Mouse (Mus musculus) heart, adult 8-10 months (tissue): ENCODE data around the gene Cstb. TPM values are rescaled to one million over a fixed set of nuclear protein-coding genes. Genes with fewer than 3 reads are reported as not detected.
"Not testable (repeated sequence)": the region's sequence is repeated elsewhere in the genome, so short reads cannot be mapped to it uniquely, and the experiment has no call there.

Experiments
- DNase-seq: peaks from one replicate; pipeline ENCODE4 v3.0.0; 2022; ENCODE audit warnings: low spot score
- total RNA-seq, 4 experiments: library from RNA; stranded (reverse); gene quantifications; 2 replicates each; pipeline ENCODE4 v1.2.4; 2022

Gene Cstb
- total RNA-seq, 4 experiments from 2014 or later: 16.4 to 26.2 (median 24.4) TPM

GRCm38 (mm10) chr10:78414936-78415335 lies 10.5 kb upstream of the Cstb start:
- DNase-seq: not testable (repeated sequence)

DNA sequence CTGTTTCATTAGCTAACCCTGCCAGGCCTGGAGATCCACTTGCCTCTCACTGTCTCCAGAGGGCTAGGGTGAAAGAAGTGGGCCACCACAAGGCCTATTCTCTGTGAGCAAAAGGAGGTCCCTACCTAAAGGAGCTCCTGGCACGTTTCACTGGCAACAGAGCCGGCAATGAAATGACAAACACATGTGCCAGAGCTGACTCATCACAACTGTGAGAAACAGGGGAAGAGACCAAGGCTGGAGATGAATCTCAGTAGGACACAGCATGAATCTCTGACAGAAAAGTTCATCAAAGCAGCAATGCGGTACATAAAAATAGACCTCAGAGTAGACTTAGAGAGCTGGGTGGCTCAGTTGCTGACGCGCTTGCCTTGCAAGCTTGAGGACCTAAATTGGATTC lies 7.6 kb upstream of the Cstb start:
- DNase-seq: no peak

- no peak for DNase-seq
These were observed 6.7 kb upstream of the Cstb start for GRCm38 (mm10) chr10:78418791-78419190.

DNA sequence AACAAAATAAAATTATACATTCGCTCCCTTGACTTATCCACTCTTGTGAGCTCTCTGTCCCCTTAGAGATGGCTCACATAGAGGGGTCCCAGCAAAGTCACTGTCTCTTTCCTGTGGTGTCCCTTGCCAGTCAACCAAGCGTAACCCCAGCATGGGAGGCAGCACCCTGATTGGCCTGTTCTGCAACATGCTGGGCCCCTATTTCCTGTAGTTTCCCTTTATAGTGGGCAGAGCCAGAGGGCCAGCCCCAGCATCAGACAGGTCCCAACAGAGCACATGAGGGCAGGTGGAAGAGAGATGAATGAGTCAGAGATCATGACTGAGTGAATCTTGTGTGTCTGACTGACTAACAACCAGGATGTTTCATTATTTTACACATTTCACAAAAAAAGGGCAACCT lies 4.5 kb upstream of the Cstb start:
- DNase-seq: no peak

DNA sequence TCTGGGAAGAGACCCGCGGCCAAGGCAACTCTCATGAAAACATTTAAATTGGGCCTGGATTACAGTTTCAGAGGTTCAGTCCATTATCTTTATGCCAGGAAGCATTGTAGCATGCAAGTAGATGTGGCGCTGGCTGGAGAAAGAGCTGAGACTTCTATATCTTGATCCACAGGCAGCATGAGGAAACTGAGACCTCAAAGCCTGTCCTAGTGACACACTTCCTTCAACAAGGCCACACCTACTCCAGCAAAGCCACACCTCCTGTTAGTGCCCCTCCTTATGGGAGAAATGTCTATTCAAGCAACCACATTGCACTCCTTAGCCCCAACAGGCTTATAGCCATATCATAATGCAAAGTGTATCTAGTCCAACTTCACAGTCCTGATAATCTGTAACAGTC lies 2.9 kb upstream of the Cstb start:
- no peak for DNase-seq

DNA sequence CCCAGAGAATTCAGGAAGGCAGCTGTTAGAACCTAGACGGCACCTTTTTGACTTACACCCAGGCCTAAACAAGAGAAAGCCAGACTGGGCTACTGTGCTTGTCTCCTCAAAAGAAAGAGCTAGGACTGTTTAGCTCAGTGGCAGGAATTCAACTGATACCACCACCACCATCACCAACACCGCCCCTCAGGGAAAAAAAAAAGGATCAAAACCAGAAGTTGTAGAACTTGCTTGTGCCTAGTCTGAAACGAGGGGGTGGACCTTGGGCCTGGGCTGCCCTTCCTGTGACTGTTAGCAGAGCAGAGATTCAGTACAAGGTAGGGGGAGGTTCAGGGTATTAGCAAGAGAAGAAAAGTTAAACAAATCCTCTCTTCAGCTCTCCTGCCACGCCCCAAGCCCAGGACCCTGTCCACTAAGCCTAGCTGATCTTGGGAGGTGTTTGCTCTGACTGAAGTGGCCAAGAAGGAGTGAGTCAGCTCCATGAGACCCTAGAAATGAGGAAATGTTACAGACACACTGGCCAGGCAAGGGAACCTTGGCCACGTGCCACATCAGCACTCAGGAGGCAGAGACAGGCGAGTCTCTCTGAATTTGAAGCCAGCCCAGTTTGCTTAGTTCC lies 757 bp downstream of the Cstb start:
- peak; percentile 37 for DNase-seq

GRCm38 (mm10) chr10:78428070-78428469 lies 2.6 kb downstream of the Cstb start:
- no peak for DNase-seq

DNA sequence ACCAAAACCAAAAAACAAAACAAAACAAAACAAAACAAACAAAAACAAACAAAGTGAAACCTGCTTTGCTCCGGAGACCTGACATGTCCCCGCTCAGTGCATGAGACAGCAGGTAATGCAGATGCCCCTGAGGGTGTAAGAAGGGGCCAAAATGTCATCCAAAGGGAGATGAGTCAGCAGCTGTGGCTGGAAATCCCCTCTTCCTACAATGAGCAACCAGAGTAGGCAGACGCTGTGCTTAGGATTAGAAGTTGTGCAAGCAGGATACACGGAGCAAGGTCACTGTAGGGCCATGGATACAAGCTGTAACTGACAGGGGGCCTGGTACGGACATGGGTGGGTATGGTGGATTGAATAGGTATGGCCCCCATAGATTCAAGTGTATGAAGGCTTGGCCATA lies 3.7 kb downstream of the Cstb start:
- no peak for DNase-seq

DNA sequence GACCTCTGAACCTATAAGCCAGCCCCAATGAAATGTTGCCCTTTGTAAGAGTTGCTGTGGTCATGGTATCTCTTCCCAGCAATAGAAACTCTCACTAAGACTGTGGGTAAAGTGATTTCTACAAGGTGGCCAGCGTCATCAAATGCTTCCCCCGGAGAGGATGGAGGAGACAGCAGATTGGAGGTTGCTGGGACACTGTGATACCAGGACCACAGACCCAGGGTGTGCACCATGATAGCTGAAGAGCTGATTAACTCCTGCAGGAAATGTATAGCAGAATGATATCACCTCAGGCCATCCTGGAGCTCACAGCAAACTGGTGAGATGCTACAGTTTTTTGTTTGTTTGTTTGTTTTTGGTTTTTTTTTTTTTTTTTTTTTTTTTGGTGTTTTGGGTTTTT lies 4.3 kb downstream of the Cstb start:
- no peak for DNase-seq

- DNase-seq: no peak
These were observed 7.4 kb downstream of the Cstb start for GRCm38 (mm10) chr10:78432853-78433252.

DNA sequence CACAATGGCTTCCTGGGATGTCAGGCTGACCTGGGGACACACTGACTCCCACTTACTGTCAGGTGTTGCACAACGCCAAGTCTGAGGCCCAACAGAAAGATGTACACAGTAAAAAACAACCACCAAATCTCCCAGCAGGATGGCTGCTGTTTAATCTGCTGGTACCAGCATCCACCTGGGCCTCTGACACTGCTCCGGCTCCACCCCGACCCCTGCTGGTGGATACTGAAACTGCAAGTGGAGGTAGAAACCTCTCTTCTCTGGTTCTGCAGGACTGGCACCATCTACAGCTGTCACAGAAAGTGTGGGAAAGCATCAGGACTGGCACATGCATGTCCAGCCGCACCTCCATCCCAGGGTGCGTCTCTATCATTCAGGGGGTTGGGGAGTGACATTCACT lies 12.6 kb downstream of the Cstb start:
- DNase-seq: peak; percentile 70

DNA sequence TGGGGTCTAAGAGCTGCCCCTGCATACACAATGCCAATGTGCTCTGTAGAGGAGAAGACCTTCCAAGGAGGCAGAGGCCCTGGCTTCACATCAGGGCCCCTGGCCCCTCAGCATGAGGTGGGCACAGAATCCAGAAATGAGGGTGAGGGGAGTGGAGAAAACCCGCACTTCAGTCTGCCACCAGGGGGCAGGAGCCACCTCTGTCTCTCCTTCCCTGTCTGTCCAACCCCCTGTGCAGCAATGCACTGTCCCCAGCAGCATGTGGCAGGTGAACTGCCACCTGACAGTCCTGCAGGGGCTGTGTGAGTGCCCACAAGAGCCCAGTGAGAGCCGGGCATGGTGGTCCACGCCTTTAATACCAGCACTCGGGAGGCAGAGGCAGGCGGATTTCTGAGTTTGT lies 14.1 kb downstream of the Cstb start:
- no peak for DNase-seq

DNA sequence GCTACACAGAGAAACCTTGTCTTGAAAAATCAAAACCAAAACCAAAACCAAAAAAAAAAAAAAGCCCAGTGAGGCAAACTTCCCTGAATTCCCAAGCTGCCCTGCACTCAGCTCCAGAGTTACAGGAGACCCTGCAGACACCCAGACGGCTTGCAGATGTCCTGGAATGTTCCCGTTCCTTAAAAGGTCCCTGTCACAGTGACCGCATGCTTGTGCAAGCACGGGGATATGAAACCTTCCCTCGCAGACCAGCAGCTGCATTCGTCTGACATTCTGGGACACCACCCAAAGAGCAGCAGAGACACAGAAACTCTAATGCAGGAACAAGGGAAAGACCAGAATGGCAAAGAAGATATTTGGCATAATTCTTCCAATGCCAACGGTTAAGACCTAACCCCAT lies 14.5 kb downstream of the Cstb start:
- no peak for DNase-seq

DNA sequence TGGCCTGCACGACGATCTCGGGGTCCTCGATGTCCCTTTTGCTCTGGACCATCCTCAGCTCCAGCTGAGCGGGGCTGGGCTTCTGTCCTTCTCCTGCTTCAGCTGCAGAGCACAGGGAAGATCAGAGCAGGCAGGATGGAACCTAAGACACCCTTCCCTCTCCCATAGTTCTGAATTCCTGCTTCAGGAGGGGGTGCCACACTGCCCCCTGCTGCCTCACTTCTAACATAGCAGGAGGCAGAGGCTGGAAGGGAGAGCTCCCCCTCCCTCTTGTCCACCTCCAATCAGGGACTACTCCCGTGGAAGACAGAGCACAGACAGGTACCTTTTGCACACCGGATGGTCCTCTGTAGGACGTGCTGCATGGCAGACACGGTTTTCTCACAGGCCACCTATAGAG lies 15.3 kb downstream of the Cstb start:
- no peak for DNase-seq

DNA sequence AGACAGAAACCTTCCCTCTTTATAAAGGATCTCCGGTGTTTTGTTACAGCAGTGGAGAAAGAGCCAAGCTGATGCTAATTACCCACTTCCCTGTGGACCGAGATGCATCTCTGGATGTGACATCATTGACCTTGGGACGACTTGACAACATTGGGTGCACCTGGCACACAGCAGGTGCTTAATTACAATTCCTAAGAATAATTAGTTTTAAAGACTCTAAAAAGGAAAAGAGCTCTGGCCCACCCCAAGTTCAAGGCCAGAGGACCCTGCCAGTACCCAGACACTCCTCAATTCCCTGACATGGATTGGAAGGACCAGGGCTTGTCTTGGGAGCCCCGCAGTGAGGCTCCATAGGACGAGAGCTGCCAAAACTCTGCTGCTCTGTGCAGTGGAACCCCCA lies 16.1 kb downstream of the Cstb start:
- no peak for DNase-seq

- DNase-seq: no peak
These were observed 16.8 kb downstream of the Cstb start for GRCm38 (mm10) chr10:78442292-78442691.

GRCm38 (mm10) chr10:78446195-78446594 lies 20.7 kb downstream of the Cstb start:
- no peak for DNase-seq

DNA sequence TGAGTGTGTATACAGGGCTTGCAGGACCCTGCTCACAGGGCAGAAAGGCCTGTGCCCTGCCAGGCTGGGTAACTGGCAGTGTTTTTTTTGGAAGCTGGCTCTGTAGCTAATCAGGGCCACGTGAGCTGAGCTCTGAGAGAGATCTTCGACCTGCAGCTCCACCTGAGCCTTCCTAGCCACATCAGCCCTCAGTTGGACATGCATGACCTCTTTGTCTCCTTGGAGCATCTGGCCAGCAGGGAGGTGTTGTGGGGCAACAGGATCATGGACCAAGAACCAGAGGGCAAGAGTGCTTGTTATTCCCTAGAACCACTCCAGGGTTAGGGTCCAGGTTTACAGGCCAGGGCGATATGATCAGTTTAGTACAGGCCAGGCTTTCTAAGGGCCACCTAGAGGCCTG lies 21.9 kb downstream of the Cstb start:
- DNase-seq: no peak

DNA sequence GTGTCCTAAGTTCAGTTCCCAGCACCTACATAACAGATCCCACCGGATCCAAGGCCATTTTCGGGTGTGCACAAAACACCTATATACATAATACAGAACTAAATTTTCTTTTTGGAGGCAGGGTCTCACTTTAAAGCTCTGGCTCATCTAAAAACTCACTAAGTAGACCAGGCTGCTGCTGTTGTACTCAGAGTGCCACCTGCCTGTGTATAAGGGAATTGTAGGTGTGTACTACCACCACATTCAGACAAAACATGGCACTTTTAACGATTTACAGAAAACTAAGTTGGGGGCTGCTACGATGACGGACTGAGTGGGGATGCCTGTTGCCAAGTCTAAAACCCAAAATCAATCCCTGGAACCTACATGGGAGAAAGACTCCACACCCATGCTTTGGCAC lies 25.3 kb downstream of the Cstb start:
- no peak for DNase-seq

DNA sequence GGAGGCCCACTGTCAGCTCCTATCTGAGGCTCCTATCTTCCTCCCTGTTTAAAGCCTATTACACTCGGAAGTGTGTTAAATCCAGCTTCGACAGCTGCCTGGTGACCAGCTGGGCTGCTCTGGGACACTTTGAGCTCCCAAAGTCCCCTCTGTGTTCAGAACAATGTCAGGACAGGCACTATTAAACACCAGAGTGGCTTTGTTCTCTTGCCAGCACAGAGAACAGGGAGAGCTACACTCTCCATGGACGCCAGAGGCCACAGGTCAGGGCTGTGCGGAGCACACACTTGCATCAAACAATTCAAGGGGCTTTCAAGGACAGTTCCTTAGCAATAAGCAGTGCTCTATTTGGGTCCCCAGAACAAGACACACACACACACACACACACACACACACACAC lies 27.2 kb downstream of the Cstb start:
- no peak for DNase-seq

- DNase-seq: no peak
These were observed 31.2 kb downstream of the Cstb start for GRCm38 (mm10) chr10:78456696-78457095.

- DNase-seq: peak; percentile 60
These were observed 32.3 kb downstream of the Cstb start for GRCm38 (mm10) chr10:78457495-78458347.

DNA sequence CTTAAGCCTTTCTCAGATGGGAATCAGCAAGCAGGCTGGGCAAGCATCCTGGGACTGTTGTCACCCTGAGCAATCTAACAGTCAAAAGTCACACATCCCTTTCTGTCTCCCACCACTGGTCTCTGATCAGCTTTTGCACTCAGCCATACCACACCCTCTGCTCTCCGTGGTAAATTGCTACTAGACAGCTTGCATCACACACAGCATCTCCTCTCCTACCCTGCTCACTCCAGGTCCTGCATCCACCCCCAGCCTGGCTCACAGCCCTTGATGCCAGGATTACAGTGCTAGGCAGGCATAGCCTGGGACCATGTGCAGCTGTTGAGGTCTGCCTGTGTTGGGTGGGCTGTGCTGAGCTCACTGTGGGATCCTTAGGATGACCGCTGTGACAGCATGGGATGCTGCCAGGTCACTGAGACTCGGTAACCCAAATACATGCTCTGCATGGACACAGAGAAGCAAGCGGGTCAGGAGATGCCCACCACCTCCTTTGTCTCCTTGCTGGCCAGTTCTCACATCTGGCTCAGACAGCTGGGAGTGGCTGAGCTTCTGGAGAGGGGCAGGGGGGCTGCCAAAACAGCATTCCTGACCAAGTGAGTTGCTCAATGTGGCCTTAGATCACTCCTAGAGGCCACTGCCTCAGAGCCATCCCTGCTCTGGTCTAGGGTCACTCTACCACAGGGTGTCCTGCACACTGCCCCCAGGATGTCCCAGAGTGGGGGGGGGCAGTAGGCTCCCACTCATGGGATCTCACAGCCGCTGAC lies 33.1 kb downstream of the Cstb start:
- peak; percentile 29 for DNase-seq
